In the genomic region with DNA sequence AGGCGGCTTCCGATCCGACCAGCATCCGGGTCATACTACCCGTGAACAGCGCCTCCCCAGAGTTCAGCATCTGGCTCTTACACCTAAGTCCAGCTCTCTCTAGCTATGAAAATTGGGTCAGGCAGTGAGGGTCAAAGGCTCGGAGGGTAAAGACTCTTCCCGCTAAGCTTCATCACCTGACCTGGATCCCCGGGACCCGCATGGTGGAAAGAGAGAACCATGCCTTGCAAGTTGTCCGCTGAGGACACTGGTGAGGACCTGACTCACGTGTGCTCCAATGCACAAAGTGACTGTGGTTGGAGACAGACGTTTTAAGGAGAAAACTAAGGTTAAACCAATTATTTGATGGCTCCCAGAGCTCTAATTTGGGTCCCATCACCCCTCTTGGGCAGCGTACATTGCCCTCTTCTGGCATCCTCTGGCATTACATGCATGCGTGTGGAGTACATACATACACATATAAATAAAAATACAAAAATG, we compare ENCODE assay signal across 8 mouse cellular contexts.
A peak's percentile ranks its signal among the peaks of the same experiment; 100 is the strongest.
DNase-seq lines count a peak whose midpoint lies in the region; ATAC-seq and TF ChIP-seq lines count a peak whose summit lies in the region.

No protein-coding gene starts in this region.

- DNase-seq in heart, adult 2 months = no peak
- DNase-seq in heart, postnatal 25 days (ENCODE audit: low spot score) = no peak
- peak; percentile 85 for DNase-seq in ES-CJ7 (ENCODE audit: low read depth, low spot score)
- DNase-seq in midbrain, embryonic 11.5 days (ENCODE audit: low spot score, missing footprints) = peak; percentile 96
- no peak for DNase-seq in T-cell, adult 2 months (ENCODE audit: low spot score)
- DNase-seq in frontal cortex, postnatal 36 days (ENCODE audit: low spot score in 2 of 2) = no peak
- DNase-seq in cerebellum, adult 11 months = no peak

- intact Hi-C loops in heart, adult 2 months (cut with DNase I) = no loop called here
- intact Hi-C loops in heart, postnatal 25 days (cut with DNase I) = no loop called here

- no peak overlapping the region for H3K9ac ChIP-seq in heart, adult 2 months (ENCODE audit: low read depth, low read length)
- no peak overlapping the region for H3K9ac ChIP-seq in hindbrain, embryonic 12.5 days
- no peak overlapping the region for H3K9ac ChIP-seq in midbrain, embryonic 11.5 days (ENCODE audit: low read length)

- H3K27ac ChIP-seq in heart, adult 2 months = no peak overlapping the region
- H3K27ac ChIP-seq in hindbrain, embryonic 12.5 days = no peak overlapping the region
- H3K27ac ChIP-seq in midbrain, embryonic 11.5 days (ENCODE audit: low read depth, low read length) = no peak overlapping the region

- no peaks in the 10 kb centered on the region for H3K36me3 ChIP-seq in heart, adult 2 months (ENCODE audit: control insufficient read depth, insufficient read depth, low read length)
- no peaks in the 10 kb centered on the region for H3K36me3 ChIP-seq in hindbrain, embryonic 12.5 days
- no peaks in the 10 kb centered on the region for H3K36me3 ChIP-seq in midbrain, embryonic 11.5 days (ENCODE audit: control insufficient read depth, insufficient read depth, low read length)

- no peak for TF ChIP-seq POLR2A in heart, adult 2 months (IDR thresholded peaks at IDR 0.05; ENCODE audit: insufficient read depth, low read depth, low read length)

- TF ChIP-seq CTCF in heart, adult 2 months (IDR thresholded peaks at IDR 0.05) = peak; percentile 40

- 9% methylated on average over 15 of the region's 15 CpGs for WGBS in heart, adult 2 months
- 10% methylated on average over 15 of the region's 15 CpGs for WGBS in hindbrain, embryonic 12.5 days
- 5% methylated on average over 15 of the region's 15 CpGs for WGBS in midbrain, embryonic 11.5 days

- H3K4me3 ChIP-seq in heart, adult 2 months = no peak overlapping the region
- no peak overlapping the region for H3K4me3 ChIP-seq in hindbrain, embryonic 12.5 days
- H3K4me3 ChIP-seq in midbrain, embryonic 11.5 days (ENCODE audit: low read depth, low read length) = no peak overlapping the region

- TF ChIP-seq EP300 in heart, adult 2 months (IDR thresholded peaks at IDR 0.05; ENCODE audit: insufficient read depth, low read depth, low read length) = no peak

- no peaks in the 10 kb centered on the region for H3K4me1 ChIP-seq in heart, adult 2 months (ENCODE audit: control insufficient read depth, insufficient read depth, low read length)
- peaks cover 31% of the 10 kb centered on the region for H3K4me1 ChIP-seq in hindbrain, embryonic 12.5 days
- peaks cover 40% of the 10 kb centered on the region for H3K4me1 ChIP-seq in midbrain, embryonic 11.5 days (ENCODE audit: control insufficient read depth, insufficient read depth, low read length)

- H3K79me2 ChIP-seq in heart, adult 2 months (replicated peaks; ENCODE audit: control insufficient read depth, insufficient read depth, low read length) = no peaks in the 10 kb centered on the region

- H3K4me2 ChIP-seq in hindbrain, embryonic 12.5 days (replicated peaks) = peak overlapping the region; percentile 36
- H3K4me2 ChIP-seq in midbrain, embryonic 11.5 days = peak overlapping the region; percentile 32; the same call in 1 of the 2 replicates

- H3K27me3 ChIP-seq in heart, adult 2 months (ENCODE audit: control insufficient read depth, insufficient read depth, low read length) = peaks cover 16% of the 10 kb centered on the region
- peaks cover 21% of the 10 kb centered on the region for H3K27me3 ChIP-seq in hindbrain, embryonic 12.5 days
- no peaks in the 10 kb centered on the region for H3K27me3 ChIP-seq in midbrain, embryonic 11.5 days (ENCODE audit: control insufficient read depth, insufficient read depth, low read length)

- no peak for ATAC-seq in hindbrain, embryonic 12.5 days (ENCODE audit: low FRiP score)
- ATAC-seq in midbrain, embryonic 11.5 days (ENCODE audit: low FRiP score) = no peak

- 0 out of 2 replicates have a peak, but pooled peaks cover 3% of the 10 kb centered on the region for H3K9me3 ChIP-seq in hindbrain, embryonic 12.5 days (replicated peaks)
- H3K9me3 ChIP-seq in midbrain, embryonic 11.5 days (ENCODE audit: control insufficient read depth, low read length) = no peaks in the 10 kb centered on the region

Comparison
In these comparisons a context has a peak if more than half of its experiments do, and no peak if none do; other contexts are left out.
1. DNase-seq: peak in ES-CJ7 (single experiment) and midbrain, embryonic 11.5 days (single experiment); none in heart, adult 2 months (0 of 2), heart, postnatal 25 days (single experiment), T-cell, adult 2 months (single experiment), frontal cortex, postnatal 36 days (0 of 2) and cerebellum, adult 11 months (single experiment).